Mouse (Mus musculus) heart, embryonic 11.5 days (tissue): Measurements from ENCODE around the gene Banp. TPM values are rescaled to one million over a fixed set of nuclear protein-coding genes. Genes with fewer than 3 reads are reported as not detected.

Experiments used
- ATAC-seq: fragments of 200-750 bp; cut with Nextera tagmentation; replicated peaks from 2 replicates; pipeline ENCODE4 v1.8.0; 2017; ENCODE audit warnings: moderate library complexity; ENCODE audit not compliant: insufficient number of reproducible peaks, low FRiP score, low TSS enrichment
- H3K27ac ChIP-seq: fragments of 300-500 bp; sonication (generic); 2 replicates; pipeline ENCODE4 v1.5.1; 2014; ENCODE audit warnings: mild to moderate bottlenecking, low read depth, low read length
- H3K27me3 ChIP-seq: fragments of 300-500 bp; sonication (generic); 2 replicates; pipeline ENCODE4 v1.6.1; 2014; ENCODE audit warnings: mild to moderate bottlenecking, low read length, mixed read lengths; ENCODE audit not compliant: control insufficient read depth, insufficient read depth
- H3K36me3 ChIP-seq: fragments of 300-500 bp; sonication (generic); 2 replicates; pipeline ENCODE4 v1.6.1; 2014; ENCODE audit warnings: mild to moderate bottlenecking, low read length, moderate library complexity, mixed read lengths; ENCODE audit not compliant: control insufficient read depth, insufficient read depth
- H3K4me1 ChIP-seq: fragments of 300-500 bp; sonication (generic); 2 replicates; pipeline ENCODE4 v1.6.1; 2014; ENCODE audit warnings: low read length; ENCODE audit not compliant: control insufficient read depth, insufficient read depth
- H3K4me2 ChIP-seq: fragments of 300-500 bp; sonication (generic); 2 replicates; pipeline ENCODE4 v1.6.1; 2014; ENCODE audit warnings: mild to moderate bottlenecking, moderate library complexity
- H3K4me3 ChIP-seq: fragments of 300-500 bp; sonication (generic); 2 replicates; pipeline ENCODE4 v1.5.1; 2014; ENCODE audit warnings: low read depth, low read length
- H3K9ac ChIP-seq: fragments of 300-500 bp; sonication (generic); 2 replicates; pipeline ENCODE4 v1.6.1; 2014; ENCODE audit warnings: mild to moderate bottlenecking, low read depth, low read length, moderate library complexity
- H3K9me3 ChIP-seq: fragments of 300-500 bp; sonication (generic); replicated peaks from 2 replicates; pipeline ENCODE4 v1.6.1; 2016; ENCODE audit warnings: low read length; ENCODE audit not compliant: control insufficient read depth
- WGBS: fragments of 180-500 bp; shearing (Covaris S2); extraction: QIAGEN DNeasy Blood & Tissue Kit; methylation state at CpG from one replicate; pipeline ENCODE4 v1.1.7; 2014; ENCODE audit not compliant: insufficient replicate concordance; 5-methylcytosine and 5-hydroxymethylcytosine counted together
- polyA plus RNA-seq: library from polyadenylated mRNA; unstranded; fragments of >200 nt; fragmentation: Nextera tagmentation; extraction: Ambion mirVana; gene quantifications from 2 replicates; pipeline ENCODE4 v1.2.1, GENCODE M21; 2014

Banp gene
- polyA plus RNA-seq, 1 experiment from 2014 or later, result 40.1 TPM

DNA sequence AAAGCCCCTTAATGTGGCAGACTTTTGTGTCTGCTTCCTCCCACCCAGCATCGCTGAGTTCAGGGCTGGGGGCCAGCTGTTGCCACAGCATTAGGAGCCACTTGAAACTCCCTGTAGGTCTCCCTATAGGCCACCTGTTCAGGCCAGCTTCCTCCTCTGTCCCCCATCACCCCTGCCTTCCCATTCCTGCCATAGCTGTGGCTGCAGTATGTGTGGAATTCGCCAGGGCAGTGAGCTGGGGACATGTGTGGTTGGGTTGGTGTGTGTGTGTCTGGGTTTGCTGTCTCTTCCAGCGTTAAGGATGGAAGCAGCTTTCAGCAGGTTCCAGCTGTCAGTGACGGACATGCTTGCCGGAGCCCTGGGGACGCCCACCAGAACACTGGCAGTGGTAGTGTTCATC, 86.8 kb downstream of the Banp start:
- 0 out of 2 replicates have a peak, but pooled peaks have one; percentile 18 for ATAC-seq
- Histone ChIP-seq H3K4me1 (peaks cover 31% of the 10 kb centered on the region), H3K9ac (no peak overlapping the region), H3K4me3 (no peak overlapping the region), H3K4me2 (no peak overlapping the region), H3K9me3 (no peaks in the 10 kb centered on the region), H3K36me3 (no peaks in the 10 kb centered on the region), H3K27ac (peak overlapping the region; percentile 7; the same call in 1 of the 2 replicates), H3K27me3 (no peaks in the 10 kb centered on the region)
- WGBS, result 53% methylated on average over 6 of the region's 6 CpGs

GRCm38 (mm10) chr8:122037279-122037678, 87.7 kb downstream of the Banp start:
- H3K4me2 ChIP-seq, result no peak overlapping the region

DNA sequence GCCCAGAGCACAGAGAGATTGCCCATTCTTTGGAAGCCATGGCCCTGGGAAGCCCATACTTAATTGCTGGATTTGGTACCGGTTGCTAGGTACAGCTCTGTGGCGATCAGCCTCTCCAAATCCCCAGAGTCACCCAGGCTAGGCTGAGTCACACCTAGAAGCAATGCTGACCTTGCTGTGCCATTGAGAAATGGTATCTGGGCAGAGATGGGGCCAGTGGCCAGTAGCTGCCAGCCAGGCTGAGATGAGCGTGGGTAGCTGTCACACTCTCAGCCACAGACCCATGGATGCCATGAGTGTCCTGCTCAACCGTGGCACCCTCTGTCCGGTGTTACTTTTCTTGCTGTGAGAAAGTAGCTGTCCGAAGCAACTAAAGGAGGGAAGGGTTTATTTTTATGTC, 88.5 kb downstream of the Banp start:
- Histone ChIP-seq H3K9me3 (no peaks in the 10 kb centered on the region), H3K36me3 (no peaks in the 10 kb centered on the region), H3K27ac (no peak overlapping the region), H3K9ac (no peak overlapping the region), H3K4me2 (no peak overlapping the region), H3K4me1 (peaks cover 30% of the 10 kb centered on the region), H3K4me3 (no peak overlapping the region), H3K27me3 (no peaks in the 10 kb centered on the region)
- ATAC-seq, result no peak
- 86% methylated on average over 6 of the region's 6 CpGs for WGBS

More at GRCm38 (mm10) chr8:122037279-122037678, 87.7 kb downstream of the Banp start:
- ATAC-seq, result no peak
- Histone ChIP-seq H3K27ac (no peak overlapping the region), H3K4me1 (peaks cover 28% of the 10 kb centered on the region), H3K27me3 (no peaks in the 10 kb centered on the region), H3K36me3 (no peaks in the 10 kb centered on the region), H3K9ac (no peak overlapping the region), H3K4me3 (no peak overlapping the region), H3K9me3 (no peaks in the 10 kb centered on the region)
- WGBS, result 55% methylated on average over 7 of the region's 7 CpGs

DNA sequence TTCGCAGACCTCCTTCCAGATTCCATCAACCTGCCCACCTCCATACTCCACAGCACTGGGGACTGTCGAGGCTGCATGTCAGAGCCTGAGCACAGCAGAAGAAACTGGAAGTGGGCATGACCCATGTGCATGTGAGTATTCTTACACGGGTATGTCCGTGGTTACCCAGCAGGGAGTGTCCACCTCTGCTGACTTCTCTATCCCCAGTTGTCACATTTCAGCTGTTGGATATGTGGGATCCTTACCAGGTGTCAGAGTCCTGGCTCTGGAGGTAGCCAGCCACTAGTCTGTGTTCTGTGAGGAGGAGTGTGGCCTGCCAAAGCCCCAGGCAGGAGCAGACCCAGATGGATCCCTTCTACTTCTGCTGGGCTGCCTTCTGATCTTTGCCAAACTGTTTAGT, 89.9 kb downstream of the Banp start:
- Histone ChIP-seq H3K36me3 (no peaks in the 10 kb centered on the region), H3K9me3 (no peaks in the 10 kb centered on the region), H3K27me3 (no peaks in the 10 kb centered on the region), H3K4me1 (peaks cover 31% of the 10 kb centered on the region), H3K4me3 (no peak overlapping the region), H3K4me2 (no peak overlapping the region), H3K9ac (no peak overlapping the region), H3K27ac (no peak overlapping the region)
- 78% methylated on average over 4 of the region's 4 CpGs for WGBS
- ATAC-seq, result no peak

DNA sequence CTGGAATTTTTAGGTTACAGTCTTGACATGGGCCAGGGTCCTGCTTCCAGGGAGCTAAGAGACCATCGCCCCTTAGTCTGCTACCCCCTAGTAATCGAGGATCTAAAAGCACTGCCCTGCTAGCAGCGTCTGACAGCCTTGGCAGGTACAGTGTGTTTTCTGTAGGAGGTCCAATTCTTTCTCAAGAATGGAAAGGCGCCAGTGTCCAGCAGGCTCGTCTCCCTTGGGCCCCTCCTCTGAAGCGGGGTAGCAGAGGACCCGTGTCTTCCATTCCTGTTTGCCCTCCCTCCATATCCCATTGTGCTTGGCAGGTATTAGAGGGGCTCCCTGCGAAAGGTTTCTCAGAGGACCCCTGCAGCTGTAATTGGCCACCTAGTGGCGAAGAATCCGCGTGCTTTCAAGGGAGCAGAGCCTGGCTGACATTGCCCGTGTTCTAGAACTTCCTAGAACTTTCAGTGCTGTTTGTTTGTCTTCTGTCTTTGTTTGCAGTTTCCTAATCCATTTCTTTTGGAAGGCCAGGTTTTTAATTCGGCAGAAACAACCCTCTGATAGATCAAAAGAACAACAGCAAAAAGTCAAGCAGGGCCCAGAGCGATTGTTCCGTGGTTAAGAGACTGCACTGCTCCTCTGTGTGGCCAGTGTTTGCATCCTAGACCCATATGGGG, 97.8 kb downstream of the Banp start:
- H3K4me2 ChIP-seq, result no peak overlapping the region
- H3K4me3 ChIP-seq, result no peak overlapping the region
- WGBS, result 63% methylated on average over 15 of the region's 15 CpGs
- ATAC-seq, result no peak
- peaks cover 8% of the 10 kb centered on the region for H3K4me1 ChIP-seq
- no peak overlapping the region for H3K9ac ChIP-seq
- peaks cover 2% of the 10 kb centered on the region; the same call in 1 of the 2 replicates for H3K27me3 ChIP-seq
- no peak overlapping the region for H3K27ac ChIP-seq
- no peaks in the 10 kb centered on the region for H3K36me3 ChIP-seq
- no peaks in the 10 kb centered on the region for H3K9me3 ChIP-seq

DNA sequence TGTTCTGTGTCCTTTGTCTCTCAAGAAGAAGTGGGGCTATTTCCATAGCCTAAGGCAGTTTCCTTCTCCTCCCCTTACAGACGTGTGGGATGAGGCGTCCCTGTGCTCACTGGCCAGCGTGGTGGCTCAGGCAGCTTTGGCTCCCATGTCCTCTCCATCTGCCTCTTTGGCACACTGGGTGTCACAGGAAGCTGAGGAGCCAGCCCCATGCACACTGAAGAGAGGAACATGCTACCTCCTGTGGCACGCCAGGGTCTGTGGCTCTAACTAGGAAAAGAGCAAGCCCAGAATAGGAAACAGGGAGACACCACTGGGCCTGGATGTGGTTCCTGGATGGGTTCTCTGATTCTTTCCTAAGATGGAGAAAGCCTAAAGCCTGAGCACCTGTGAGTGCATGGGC, 99.7 kb downstream of the Banp start:
- Histone ChIP-seq H3K9ac (no peak overlapping the region), H3K4me2 (no peak overlapping the region), H3K4me1 (no peaks in the 10 kb centered on the region; the same call in 1 of the 2 replicates), H3K36me3 (no peaks in the 10 kb centered on the region), H3K27me3 (peaks cover 2% of the 10 kb centered on the region; the same call in 1 of the 2 replicates), H3K4me3 (no peak overlapping the region), H3K27ac (no peak overlapping the region), H3K9me3 (no peaks in the 10 kb centered on the region)
- ATAC-seq, result no peak
- 80% methylated on average over 4 of the region's 4 CpGs for WGBS

DNA sequence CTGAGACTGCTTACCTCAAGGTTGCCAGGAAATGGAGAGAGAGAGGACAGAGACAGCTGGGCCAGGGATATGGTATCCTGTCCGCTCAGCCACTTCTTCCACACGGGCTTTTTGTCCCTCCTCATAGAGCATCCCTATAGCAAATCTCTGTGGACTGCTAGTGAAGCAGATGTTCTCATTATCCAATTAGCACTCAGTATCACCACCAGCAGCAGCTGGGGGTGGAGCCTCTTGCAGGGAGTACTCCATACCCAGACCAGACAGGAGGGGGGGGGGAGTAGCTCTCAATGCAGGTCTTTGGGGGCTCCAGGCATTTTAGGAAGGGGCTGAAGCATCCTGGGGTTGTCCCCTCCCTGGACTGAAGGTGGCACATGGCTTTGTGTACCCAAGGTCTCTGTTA, 100.4 kb downstream of the Banp start:
- Histone ChIP-seq H3K27ac (no peak overlapping the region), H3K4me2 (no peak overlapping the region), H3K4me3 (no peak overlapping the region), H3K9ac (no peak overlapping the region), H3K27me3 (no peaks in the 10 kb centered on the region), H3K36me3 (no peaks in the 10 kb centered on the region), H3K4me1 (no peaks in the 10 kb centered on the region; the same call in 1 of the 2 replicates), H3K9me3 (no peaks in the 10 kb centered on the region)
- ATAC-seq, result no peak
- WGBS, result 70% methylated on average over 2 of the region's 2 CpGs

DNA sequence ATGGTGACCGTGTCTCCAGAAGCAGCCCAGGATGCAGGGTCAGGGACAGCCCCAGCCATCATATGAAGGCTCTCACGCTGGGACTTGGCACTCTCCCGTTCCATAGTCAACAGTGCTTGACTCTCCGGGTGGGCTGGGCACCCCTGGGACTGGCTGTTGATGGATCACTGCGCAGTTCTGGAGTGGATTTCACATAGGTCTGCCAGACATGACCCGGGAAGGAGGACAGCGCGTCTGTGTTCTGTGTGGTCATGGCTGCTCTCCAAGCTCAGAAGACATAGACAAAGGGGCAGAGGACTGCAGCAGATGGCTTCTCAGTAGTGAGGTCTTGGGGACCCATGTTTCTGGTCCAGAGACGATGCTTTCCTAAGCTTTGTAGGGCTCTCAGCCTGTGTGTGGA, 101.1 kb downstream of the Banp start:
- Histone ChIP-seq H3K4me1 (peaks cover 4% of the 10 kb centered on the region; the same call in 1 of the 2 replicates), H3K4me2 (no peak overlapping the region), H3K9ac (no peak overlapping the region), H3K9me3 (no peaks in the 10 kb centered on the region), H3K27me3 (no peaks in the 10 kb centered on the region), H3K27ac (no peak overlapping the region), H3K36me3 (no peaks in the 10 kb centered on the region), H3K4me3 (no peak overlapping the region)
- no peak for ATAC-seq
- WGBS, result 85% methylated on average over 9 of the region's 9 CpGs

GRCm38 (mm10) chr8:122055321-122055720, 105.8 kb downstream of the Banp start:
- 49% methylated on average over 10 of the region's 10 CpGs for WGBS
- no peaks in the 10 kb centered on the region for H3K9me3 ChIP-seq
- H3K27me3 ChIP-seq, result no peaks in the 10 kb centered on the region
- no peak overlapping the region for H3K27ac ChIP-seq
- no peak overlapping the region for H3K4me3 ChIP-seq
- no peak overlapping the region for H3K4me2 ChIP-seq
- H3K9ac ChIP-seq, result no peak overlapping the region
- no peak for ATAC-seq
- peaks cover 15% of the 10 kb centered on the region; the same call in 1 of the 2 replicates for H3K4me1 ChIP-seq
- H3K36me3 ChIP-seq, result no peaks in the 10 kb centered on the region
